Mouse (Mus musculus) duodenum, adult 2 months (tissue): ENCODE measurements around the gene Olfr736. TPM values are rescaled to one million over a fixed set of nuclear protein-coding genes. Genes with fewer than 3 reads are reported as not detected.

Source experiments
- polyA plus RNA-seq: library from polyadenylated mRNA; depleted of rRNA; stranded (reverse); fragments of >200 nt; gene quantifications from 2 replicates; pipeline ENCODE4 v1.2.3, GENCODE M21; 2012; ENCODE audit warnings: low replicate concordance; rRNA removed

Gene Olfr736
- not detected in 2 replicates for polyA plus RNA-seq

DNA sequence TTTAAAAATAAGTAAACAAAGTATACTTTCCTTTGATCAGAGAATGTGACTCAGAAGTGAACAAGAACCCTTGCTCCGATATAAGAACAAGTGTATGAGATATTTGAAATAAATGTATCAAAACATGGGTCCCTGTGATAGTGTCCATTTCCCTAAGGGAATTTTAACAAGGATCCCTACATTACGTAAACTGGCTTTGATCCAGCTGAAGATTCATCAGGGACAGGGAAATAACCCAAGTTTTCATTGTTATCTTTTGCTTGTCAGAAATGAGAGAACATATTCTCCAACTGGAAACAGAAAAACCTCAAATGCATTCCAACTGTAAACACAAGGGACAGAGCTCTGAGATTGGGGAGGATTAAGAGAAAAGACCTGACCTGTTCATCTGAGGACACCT is at the start of gene Olfr736:
Gene Olfr736, plus strand, starts transcription at position 301 of the 400 bp plus-strand sequence.

DNA sequence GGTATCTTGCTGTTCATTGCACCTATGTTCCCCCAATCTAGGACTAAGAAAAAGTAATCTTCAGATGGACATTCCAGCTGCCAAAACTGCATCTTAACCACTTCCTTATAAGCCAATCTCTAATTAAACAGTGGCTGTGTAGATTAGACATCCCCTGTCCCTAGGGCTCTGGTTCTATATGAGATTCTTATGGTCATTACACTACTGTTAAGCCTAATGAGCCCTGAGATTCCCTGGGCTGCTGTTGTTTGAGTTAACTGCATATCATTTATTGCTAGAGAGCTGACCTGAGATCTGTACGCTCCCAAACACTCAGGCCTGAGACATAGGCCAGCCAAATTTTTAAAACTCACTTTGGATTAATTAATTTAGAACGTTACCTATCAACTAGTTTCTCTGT is 32.2 kb upstream of the Olfr736 start, which contains the start of gene Olfr735:
Gene Olfr735, minus strand, starts transcription at position 77 of the 400 bp plus-strand sequence.

DNA sequence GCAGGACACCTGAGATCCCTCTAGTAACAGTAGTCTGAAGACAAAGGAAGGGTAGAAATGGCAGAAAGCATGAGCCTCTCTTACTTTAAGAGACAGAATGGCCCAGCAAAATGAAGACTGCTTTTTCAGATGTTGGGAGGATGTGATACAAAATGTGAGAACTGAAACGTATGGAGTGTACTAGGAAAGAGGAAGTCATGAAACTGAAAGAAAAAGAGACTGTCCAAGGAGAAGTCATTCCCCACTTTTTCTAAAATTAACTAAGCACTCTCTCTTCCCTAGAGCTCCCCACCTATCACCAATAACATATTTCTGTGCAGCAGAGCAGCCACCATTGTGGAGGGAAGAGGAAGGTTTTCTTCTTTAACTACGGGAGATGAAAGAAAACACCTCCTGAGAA is 23.4 kb upstream of the Olfr736 start, which contains the start of gene Tlr11:
Gene Tlr11, plus strand, starts transcription at position 322 of the 400 bp plus-strand sequence.

GRCm38 (mm10) chr14:50407268-50407667 is 26.3 kb downstream of the Olfr736 start, which contains the start of gene Olfr738:
TSS of gene Olfr738 (plus strand) at chr14:50407568.

DNA sequence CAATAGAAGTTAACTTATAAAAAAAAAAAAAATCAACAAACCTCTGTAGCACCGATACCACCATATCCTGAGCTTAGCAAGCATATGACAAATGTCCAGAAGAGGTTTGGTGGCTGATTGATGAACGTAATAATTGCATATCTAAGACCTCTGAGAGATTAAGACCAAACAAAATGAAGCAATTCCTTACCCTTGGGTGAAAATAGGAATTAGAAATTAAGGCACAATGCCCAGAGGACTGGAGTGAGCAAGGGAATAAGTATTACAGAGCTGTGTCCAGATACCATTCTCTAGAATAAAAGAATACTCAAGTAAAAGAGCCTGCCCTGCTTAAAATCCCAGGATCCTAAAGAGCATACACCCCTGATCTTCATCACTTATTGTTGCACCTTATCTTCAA is 37.4 kb downstream of the Olfr736 start, which contains the start of gene Olfr739:
Gene Olfr739, plus strand, starts transcription at position 301 of the 400 bp plus-strand sequence.

Other genes starting within 250 kb of the Olfr736 start
- not detected in 2 replicates for gene Olfr728, start 238.5 kb upstream of the Olfr736 start, polyA plus RNA-seq
- gene Olfr729, start 228.3 kb upstream of the Olfr736 start, polyA plus RNA-seq = not detected in 2 replicates
- not detected in 2 replicates for gene Olfr730, start 193.0 kb upstream of the Olfr736 start, polyA plus RNA-seq
- not detected in 2 replicates for gene Olfr731, start 139.3 kb upstream of the Olfr736 start, polyA plus RNA-seq
- not detected in 2 replicates for gene Olfr732, start 97.0 kb upstream of the Olfr736 start, polyA plus RNA-seq
- not detected in 2 replicates for gene Olfr733, start 79.6 kb upstream of the Olfr736 start, polyA plus RNA-seq
- not detected in 2 replicates for gene Olfr734, start 54.4 kb upstream of the Olfr736 start, polyA plus RNA-seq
- not detected in 2 replicates for gene Olfr735, start 32.3 kb upstream of the Olfr736 start, polyA plus RNA-seq
- gene Tlr11, start 23.2 kb upstream of the Olfr736 start, polyA plus RNA-seq = 0.12 TPM in 2 replicates
- gene Olfr738, start 26.4 kb downstream of the Olfr736 start, polyA plus RNA-seq = not detected in 2 replicates
- gene Olfr739, start 37.5 kb downstream of the Olfr736 start, polyA plus RNA-seq = not detected in 2 replicates
- not detected in 2 replicates for gene Olfr740, start 64.4 kb downstream of the Olfr736 start, polyA plus RNA-seq
- not detected in 2 replicates for gene Olfr741, start 91.6 kb downstream of the Olfr736 start, polyA plus RNA-seq
- not detected in 2 replicates for gene Olfr742, start 122.4 kb downstream of the Olfr736 start, polyA plus RNA-seq
- not detected in 2 replicates for gene Olfr743, start 140.7 kb downstream of the Olfr736 start, polyA plus RNA-seq
- gene Olfr744, start 233.7 kb downstream of the Olfr736 start, polyA plus RNA-seq = not detected in 2 replicates